Mouse (Mus musculus): ENCODE results near the gene Haus7. TPM values are rescaled to one million over a fixed set of nuclear protein-coding genes. Genes with fewer than 3 reads are reported as not detected.
"Not testable (repeated sequence)": the region's sequence is repeated elsewhere in the genome, so short reads cannot be mapped to it uniquely, and the experiment has no call there.

Haus7 gene
- 83.0 and 96.2 TPM in 2 replicates for polyA plus RNA-seq (2015; fragmentation: Nextera tagmentation; extraction: Ambion mirVana)

GRCm38 (mm10) chrX:73458877-73459392, at the start of gene Haus7:
TSS of gene Haus7 (minus strand) at chrX:73459044.
- H3K27me3 ChIP-seq: no peaks in the 10 kb centered on the region
- no peak within 1 kb of the TSS for H3K27ac ChIP-seq
- H3K4me1 ChIP-seq: peaks cover 2% of the 10 kb centered on the region; the same call in 1 of the 2 replicates
- H3K4me3 ChIP-seq: peak within 1 kb of the TSS; percentile 55
- peak within 1 kb of the TSS; percentile 63 for H3K4me2 ChIP-seq
- peaks cover 2% of the 10 kb centered on the region; the same call in 1 of the 2 replicates for H3K36me3 ChIP-seq
- H3K9me3 ChIP-seq: no peaks in the 10 kb centered on the region
- peak within 1 kb of the TSS; percentile 68 for H3K9ac ChIP-seq
- 26% methylated on average over 26 of the region's 26 CpGs for WGBS
- peak; percentile 100 for ATAC-seq (ENCODE audit: insufficient number of reproducible peaks, insufficient read depth, low FRiP score, low TSS enrichment, low read depth)

GRCm38 (mm10) chrX:73506577-73506976, 47.7 kb upstream of the Haus7 start:
- Histone ChIP-seq H3K4me2 (no peak overlapping the region), H3K9me3 (no peaks in the 10 kb centered on the region), H3K4me3 (no peak overlapping the region), H3K36me3 (no peaks in the 10 kb centered on the region), H3K27ac (no peak overlapping the region), H3K4me1 (0 out of 2 replicates have a peak, but pooled peaks cover 3% of the 10 kb centered on the region), H3K9ac (no peak overlapping the region), H3K27me3 (peaks cover 50% of the 10 kb centered on the region)
- no peak for ATAC-seq (ENCODE audit: insufficient number of reproducible peaks, insufficient read depth, low FRiP score, low TSS enrichment, low read depth)
- 77% methylated on average over 4 of the region's 4 CpGs for WGBS

GRCm38 (mm10) chrX:73505130-73505735, 46.4 kb upstream of the Haus7 start:
- H3K27me3 ChIP-seq: peaks cover 56% of the 10 kb centered on the region
- no peak overlapping the region for H3K27ac ChIP-seq
- no peak for ATAC-seq (ENCODE audit: insufficient number of reproducible peaks, insufficient read depth, low FRiP score, low TSS enrichment, low read depth)
- H3K36me3 ChIP-seq: no peaks in the 10 kb centered on the region
- no peak overlapping the region for H3K9ac ChIP-seq
- 72% methylated on average over 5 of the region's 5 CpGs for WGBS
- H3K9me3 ChIP-seq: no peaks in the 10 kb centered on the region
- H3K4me2 ChIP-seq: no peak overlapping the region
- H3K4me1 ChIP-seq: 0 out of 2 replicates have a peak, but pooled peaks cover 3% of the 10 kb centered on the region
- no peak overlapping the region for H3K4me3 ChIP-seq

GRCm38 (mm10) chrX:73496746-73497145, 37.9 kb upstream of the Haus7 start:
- no peaks in the 10 kb centered on the region for H3K4me1 ChIP-seq
- H3K9me3 ChIP-seq: no peaks in the 10 kb centered on the region
- no peak overlapping the region for H3K4me3 ChIP-seq
- 77% methylated on average over 4 of the region's 4 CpGs for WGBS
- H3K27ac ChIP-seq: no peak overlapping the region
- no peak for ATAC-seq (ENCODE audit: insufficient number of reproducible peaks, insufficient read depth, low FRiP score, low TSS enrichment, low read depth)
- peaks cover 14% of the 10 kb centered on the region for H3K27me3 ChIP-seq
- no peak overlapping the region for H3K9ac ChIP-seq
- H3K36me3 ChIP-seq: 0 out of 2 replicates have a peak, but pooled peaks cover 18% of the 10 kb centered on the region
- no peak overlapping the region for H3K4me2 ChIP-seq

GRCm38 (mm10) chrX:73493567-73493966, 34.7 kb upstream of the Haus7 start:
- not testable (repeated sequence) for H3K9me3 ChIP-seq; H3K4me3 ChIP-seq; H3K27me3 ChIP-seq; H3K9ac ChIP-seq; H3K27ac ChIP-seq; ATAC-seq (ENCODE audit: insufficient number of reproducible peaks, insufficient read depth, low FRiP score, low TSS enrichment, low read depth); H3K4me2 ChIP-seq
- Histone ChIP-seq H3K36me3 (0 out of 2 replicates have a peak, but pooled peaks cover 20% of the 10 kb centered on the region), H3K4me1 (peaks cover 14% of the 10 kb centered on the region)
- 18% methylated on average over 2 of the region's 2 CpGs for WGBS

- WGBS: 95% methylated on average over 3 of the region's 3 CpGs
- ATAC-seq (ENCODE audit: insufficient number of reproducible peaks, insufficient read depth, low FRiP score, low TSS enrichment, low read depth): no peak
Observed at GRCm38 (mm10) chrX:73490804-73491203, 32.0 kb upstream of the Haus7 start.

GRCm38 (mm10) chrX:73490186-73490585, 31.3 kb upstream of the Haus7 start:
- H3K4me2 ChIP-seq: 0 out of 2 replicates have a peak overlapping the region, but pooled peaks have one; percentile 1
- H3K9ac ChIP-seq: no peak overlapping the region
- H3K27me3 ChIP-seq: peaks cover 4% of the 10 kb centered on the region; the same call in 1 of the 2 replicates
- no peak overlapping the region for H3K4me3 ChIP-seq
- peaks cover 20% of the 10 kb centered on the region; the same call in 1 of the 2 replicates for H3K36me3 ChIP-seq
- ATAC-seq (ENCODE audit: insufficient number of reproducible peaks, insufficient read depth, low FRiP score, low TSS enrichment, low read depth): no peak
- H3K4me1 ChIP-seq: peaks cover 29% of the 10 kb centered on the region
- no peaks in the 10 kb centered on the region for H3K9me3 ChIP-seq
- H3K27ac ChIP-seq: peak overlapping the region; percentile 66
- WGBS: 39% methylated on average over 4 of the region's 4 CpGs

More at GRCm38 (mm10) chrX:73490804-73491203, 32.0 kb upstream of the Haus7 start:
- Histone ChIP-seq H3K9me3 (no peaks in the 10 kb centered on the region), H3K4me1 (peaks cover 28% of the 10 kb centered on the region), H3K4me3 (no peak overlapping the region), H3K27ac (no peak overlapping the region), H3K36me3 (peaks cover 23% of the 10 kb centered on the region; the same call in 1 of the 2 replicates), H3K27me3 (peaks cover 4% of the 10 kb centered on the region; the same call in 1 of the 2 replicates), H3K4me2 (no peak overlapping the region), H3K9ac (no peak overlapping the region)

- H3K27ac ChIP-seq: 0 out of 2 replicates have a peak overlapping the region, but pooled peaks have one; percentile 11
- peaks cover 8% of the 10 kb centered on the region; the same call in 1 of the 2 replicates for H3K36me3 ChIP-seq
- peaks cover 4% of the 10 kb centered on the region; the same call in 1 of the 2 replicates for H3K27me3 ChIP-seq
- 69% methylated on average over 5 of the region's 5 CpGs for WGBS
- no peak for ATAC-seq (ENCODE audit: insufficient number of reproducible peaks, insufficient read depth, low FRiP score, low TSS enrichment, low read depth)
- H3K4me3 ChIP-seq: no peak overlapping the region
- H3K4me2 ChIP-seq: peak overlapping the region; percentile 69; the same call in 1 of the 2 replicates
- H3K9ac ChIP-seq: no peak overlapping the region
- H3K9me3 ChIP-seq: no peaks in the 10 kb centered on the region
- peaks cover 48% of the 10 kb centered on the region for H3K4me1 ChIP-seq
Observed at GRCm38 (mm10) chrX:73486920-73487319, 28.1 kb upstream of the Haus7 start.

GRCm38 (mm10) chrX:73484870-73485269, 26.0 kb upstream of the Haus7 start:
- peaks cover 4% of the 10 kb centered on the region; the same call in 1 of the 2 replicates for H3K36me3 ChIP-seq
- H3K27ac ChIP-seq: no peak overlapping the region
- peaks cover 4% of the 10 kb centered on the region; the same call in 1 of the 2 replicates for H3K27me3 ChIP-seq
- H3K4me3 ChIP-seq: peak overlapping the region; percentile 48
- H3K9ac ChIP-seq: peak overlapping the region; percentile 75
- H3K4me1 ChIP-seq: peaks cover 57% of the 10 kb centered on the region
- peak overlapping the region; percentile 69 for H3K4me2 ChIP-seq
- WGBS: 87% methylated on average over 4 of the region's 4 CpGs
- no peak for ATAC-seq (ENCODE audit: insufficient number of reproducible peaks, insufficient read depth, low FRiP score, low TSS enrichment, low read depth)
- H3K9me3 ChIP-seq: no peaks in the 10 kb centered on the region

GRCm38 (mm10) chrX:73484076-73484475, 25.2 kb upstream of the Haus7 start:
- WGBS: 50% methylated on average over 1 of the region's 1 CpGs
- peak overlapping the region; percentile 48 for H3K4me3 ChIP-seq
- H3K36me3 ChIP-seq: peaks cover 4% of the 10 kb centered on the region; the same call in 1 of the 2 replicates
- H3K9ac ChIP-seq: peak overlapping the region; percentile 75
- no peaks in the 10 kb centered on the region for H3K9me3 ChIP-seq
- peak overlapping the region; percentile 69 for H3K4me2 ChIP-seq
- H3K27ac ChIP-seq: peak overlapping the region; percentile 90
- H3K27me3 ChIP-seq: peaks cover 5% of the 10 kb centered on the region
- peak; percentile 38; the same call in 1 of the 2 replicates for ATAC-seq (ENCODE audit: insufficient number of reproducible peaks, insufficient read depth, low FRiP score, low TSS enrichment, low read depth)
- peaks cover 52% of the 10 kb centered on the region for H3K4me1 ChIP-seq

GRCm38 (mm10) chrX:73483484-73483810, 24.6 kb upstream of the Haus7 start, which contains the start of gene Bgn:
TSS of gene Bgn (plus strand) at chrX:73483602.
- ATAC-seq (ENCODE audit: insufficient number of reproducible peaks, insufficient read depth, low FRiP score, low TSS enrichment, low read depth): peak; percentile 49; the same call in 1 of the 2 replicates
- Histone ChIP-seq H3K4me1 (peaks cover 46% of the 10 kb centered on the region), H3K9ac (peak within 1 kb of the TSS; percentile 75), H3K27me3 (peaks cover 10% of the 10 kb centered on the region), H3K4me2 (peak within 1 kb of the TSS; percentile 69), H3K36me3 (peaks cover 4% of the 10 kb centered on the region; the same call in 1 of the 2 replicates), H3K9me3 (no peaks in the 10 kb centered on the region), H3K27ac (peak within 1 kb of the TSS; percentile 90), H3K4me3 (peak within 1 kb of the TSS; percentile 48)
- WGBS: 19% methylated on average over 11 of the region's 14 CpGs

Data from embryonic facial prominence, embryonic 13.5 days (tissue).